Mouse (Mus musculus) left cerebral cortex, postnatal 36 days (tissue): ENCODE measurements around the gene Exoc7. TPM values are rescaled to one million over a fixed set of nuclear protein-coding genes. Genes with fewer than 3 reads are reported as not detected.
A peak's percentile ranks its signal among the peaks of the same experiment; 100 is the strongest.
"Not testable (repeated sequence)": the region's sequence is repeated elsewhere in the genome, so short reads cannot be mapped to it uniquely, and the experiment has no call there.

Experiments used
- DNase-seq, 2 experiments: peaks; one replicate each; pipeline ENCODE4 v3.0.0; 2021 to 2022; ENCODE audit warnings: low spot score in 2 of 2, mixed read lengths in 1 of 2
- intact Hi-C: fragments of 180-260 bp; cut with DNase I; formaldehyde crosslinking; loops from one replicate; pipeline ENCODE4 v1.15.1; 2025
- total RNA-seq, 2 experiments: library from RNA; stranded (reverse); gene quantifications; 2 replicates each; pipeline ENCODE4 v1.2.3; 2021

The Exoc7 gene
- total RNA-seq, 2 experiments from 2014 or later, result 93.0 to 100 TPM

DNA sequence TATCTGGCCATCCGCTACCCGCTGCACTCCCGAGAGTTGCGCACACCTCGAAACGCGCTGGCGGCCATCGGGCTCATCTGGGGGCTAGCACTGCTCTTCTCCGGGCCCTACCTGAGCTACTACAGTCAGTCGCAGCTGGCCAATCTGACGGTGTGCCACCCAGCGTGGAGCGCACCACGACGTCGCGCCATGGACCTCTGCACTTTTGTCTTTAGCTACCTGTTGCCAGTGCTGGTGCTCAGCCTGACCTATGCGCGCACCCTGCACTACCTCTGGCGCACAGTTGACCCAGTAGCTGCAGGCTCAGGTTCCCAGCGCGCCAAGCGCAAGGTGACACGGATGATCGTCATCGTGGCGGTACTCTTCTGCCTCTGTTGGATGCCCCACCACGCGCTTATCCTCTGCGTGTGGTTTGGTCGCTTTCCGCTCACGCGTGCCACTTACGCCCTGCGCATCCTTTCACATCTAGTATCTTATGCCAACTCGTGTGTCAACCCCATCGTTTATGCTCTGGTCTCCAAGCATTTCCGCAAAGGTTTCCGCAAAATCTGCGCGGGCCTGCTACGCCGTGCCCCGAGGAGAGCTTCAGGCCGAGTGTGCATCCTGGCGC lies 24.0 kb downstream of the Exoc7 start:
- DNase-seq, result no peak
- intact Hi-C loops, result no loop called here

DNA sequence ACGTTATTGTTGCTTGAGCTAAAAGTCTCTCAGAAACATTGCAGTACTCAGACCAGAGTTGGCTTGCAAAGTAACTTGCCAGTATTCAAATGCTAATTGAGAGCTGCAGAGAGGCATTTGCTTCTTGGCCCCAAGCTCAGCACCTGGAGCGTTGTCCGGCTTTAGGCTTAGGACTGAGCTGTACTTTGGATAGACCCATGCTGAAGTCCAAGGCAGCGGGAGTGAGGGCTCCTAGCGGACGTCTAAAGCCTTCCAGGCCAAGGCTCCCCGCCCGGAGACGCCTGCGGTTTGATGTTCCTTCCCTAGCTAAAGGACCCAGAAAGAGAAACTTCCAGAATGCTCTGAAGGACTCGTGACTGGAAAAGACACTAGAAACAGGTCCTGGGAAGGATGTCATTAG lies 24.9 kb downstream of the Exoc7 start:
- intact Hi-C loops, result no loop called here
- DNase-seq, result no peak

- intact Hi-C loops, result no loop called here
- DNase-seq, result no peak
These were observed 25.4 kb downstream of the Exoc7 start for GRCm38 (mm10) chr11:116281671-116282070.

DNA sequence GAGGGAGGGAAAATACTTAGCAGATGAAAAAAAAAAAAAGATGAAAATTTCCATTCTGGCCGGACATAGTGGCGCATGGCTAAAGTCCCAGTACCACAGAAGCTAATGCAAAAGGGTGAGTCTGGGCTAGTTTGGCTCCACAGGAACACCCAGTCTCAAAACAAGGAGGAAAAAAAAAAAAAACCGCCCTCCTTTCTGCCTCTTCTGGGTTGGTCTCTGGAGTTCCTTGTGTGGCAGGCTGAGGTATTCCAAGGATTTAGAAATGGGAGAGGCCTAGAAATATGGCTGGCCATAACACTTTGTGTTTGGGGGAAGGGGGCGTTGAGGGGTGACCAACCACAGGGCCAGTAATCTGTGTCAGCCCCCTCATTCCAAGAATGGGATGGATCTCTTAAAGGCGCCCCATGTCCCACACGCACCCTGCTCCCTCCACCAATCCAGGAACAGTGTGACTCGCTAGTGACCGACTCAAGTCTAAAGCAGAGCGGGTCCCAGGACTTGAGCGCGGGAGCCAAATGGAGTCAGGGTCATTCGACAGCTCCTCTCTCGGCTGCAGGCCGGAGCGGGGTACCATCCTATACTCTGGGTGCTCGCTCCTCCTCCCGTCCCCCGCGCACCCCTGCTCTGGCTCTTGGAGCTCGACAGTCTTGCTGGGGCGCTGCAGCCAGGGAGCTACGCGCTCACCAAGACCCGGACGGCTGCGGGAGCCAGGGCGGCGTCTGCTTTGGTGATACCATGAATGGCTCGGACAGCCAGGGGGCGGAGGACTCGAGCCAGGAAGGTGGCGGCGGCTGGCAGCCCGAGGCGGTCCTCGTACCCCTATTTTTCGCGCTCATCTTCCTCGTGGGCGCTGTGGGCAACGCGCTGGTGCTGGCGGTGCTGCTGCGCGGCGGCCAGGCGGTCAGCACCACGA lies 26.0 kb downstream of the Exoc7 start, which contains the start of gene Galr2:
TSS of gene Galr2 (plus strand) at position 189 of the 913 bp plus-strand sequence.
- intact Hi-C loops, result no loop called here
- no peak for DNase-seq

DNA sequence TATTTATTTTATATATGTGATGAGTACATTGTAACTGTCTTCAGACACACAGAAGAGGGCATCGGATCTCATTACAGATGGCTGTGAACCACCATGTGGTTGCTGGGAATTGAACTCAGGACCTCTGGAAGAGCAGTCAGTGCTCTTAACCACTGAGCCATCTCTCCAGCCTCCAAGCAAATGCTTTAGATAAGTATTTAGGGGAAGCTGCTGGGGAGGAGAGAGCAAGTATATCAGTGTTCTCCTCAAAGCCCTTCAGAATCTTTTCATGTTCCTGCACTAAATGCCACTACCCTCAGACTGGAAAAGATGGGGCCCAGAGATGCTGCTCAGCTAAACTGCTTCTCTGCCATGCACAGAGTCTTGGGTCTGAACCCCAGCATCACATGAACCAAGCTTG lies 29.8 kb downstream of the Exoc7 start:
- intact Hi-C loops, DNase-seq: not testable (repeated sequence)

DNA sequence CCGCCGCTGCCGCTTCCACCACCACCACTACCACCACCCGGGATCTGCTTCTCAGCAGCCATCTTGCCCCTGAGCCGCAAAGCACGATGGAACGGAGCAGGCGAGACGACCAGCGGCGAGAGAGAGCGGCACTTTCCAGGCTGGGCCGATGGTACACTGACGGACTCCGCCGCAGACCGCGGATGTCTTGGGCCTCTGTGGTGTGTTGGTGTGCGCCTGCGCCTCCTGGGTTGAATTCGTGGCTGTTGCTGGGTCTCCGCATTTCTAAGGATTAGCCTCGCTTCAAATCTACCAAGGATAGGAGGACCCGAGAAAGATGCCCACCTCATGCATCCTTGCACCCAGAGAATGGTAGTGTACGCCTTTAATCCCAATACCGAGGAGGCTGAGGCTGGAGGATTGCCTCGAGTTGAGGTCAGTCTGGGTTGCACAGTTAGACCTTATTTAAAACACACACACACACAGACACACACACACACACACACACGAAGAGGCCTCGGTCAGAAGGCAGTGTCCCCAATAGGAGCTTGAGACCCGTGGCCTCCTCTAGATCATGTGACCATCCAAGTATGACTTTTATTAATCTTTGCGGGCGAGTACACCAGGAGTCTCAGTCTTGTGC lies 32.9 kb downstream of the Exoc7 start, which contains the start of gene Srp68:
TSS of gene Srp68 (minus strand) at position 173 of the 622 bp plus-strand sequence.
- intact Hi-C loops, result loop anchor here (5.0 kb wide), 1 partner anchor 33 kb away; the partner anchor contains the start of gene Exoc7
- DNase-seq, result peak; percentile 96 to 97

- no peak for DNase-seq
- intact Hi-C loops, result loop anchor here (5.0 kb wide), 1 partner anchor 34 kb away; the partner anchor contains the start of gene Exoc7
These were observed 33.5 kb downstream of the Exoc7 start for GRCm38 (mm10) chr11:116273469-116274044.

GRCm38 (mm10) chr11:116272589-116273468 lies 34.2 kb downstream of the Exoc7 start:
- DNase-seq, result no peak
- intact Hi-C loops, result loop anchor here (5.0 kb wide), 1 partner anchor 34 kb away; the partner anchor contains the start of gene Exoc7

DNA sequence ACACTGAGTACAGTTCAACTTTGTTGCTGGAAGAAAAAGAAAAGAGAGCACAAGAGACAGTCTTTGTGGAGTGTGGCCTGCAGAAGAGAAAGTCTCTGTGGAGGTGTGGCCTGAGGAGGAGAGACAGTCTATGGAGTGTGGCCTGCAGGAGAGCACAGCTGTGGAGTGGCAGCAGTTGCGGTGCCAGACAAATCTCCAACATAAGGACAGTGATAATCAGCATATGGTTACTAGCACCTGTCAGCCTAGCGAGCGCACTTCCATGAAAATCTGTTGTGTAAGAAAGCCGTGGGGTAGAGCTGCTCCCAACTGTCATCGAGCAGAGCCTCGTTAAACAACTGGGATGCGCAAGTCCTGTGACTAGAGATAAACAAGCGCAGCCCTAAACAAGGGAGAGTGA lies 37.5 kb downstream of the Exoc7 start:
- DNase-seq, result no peak
- intact Hi-C loops, result no loop called here

GRCm38 (mm10) chr11:116268313-116268712 lies 38.7 kb downstream of the Exoc7 start:
- intact Hi-C loops, result no loop called here
- DNase-seq, result no peak

GRCm38 (mm10) chr11:116267637-116268036 lies 39.4 kb downstream of the Exoc7 start:
- DNase-seq, result no peak

DNA sequence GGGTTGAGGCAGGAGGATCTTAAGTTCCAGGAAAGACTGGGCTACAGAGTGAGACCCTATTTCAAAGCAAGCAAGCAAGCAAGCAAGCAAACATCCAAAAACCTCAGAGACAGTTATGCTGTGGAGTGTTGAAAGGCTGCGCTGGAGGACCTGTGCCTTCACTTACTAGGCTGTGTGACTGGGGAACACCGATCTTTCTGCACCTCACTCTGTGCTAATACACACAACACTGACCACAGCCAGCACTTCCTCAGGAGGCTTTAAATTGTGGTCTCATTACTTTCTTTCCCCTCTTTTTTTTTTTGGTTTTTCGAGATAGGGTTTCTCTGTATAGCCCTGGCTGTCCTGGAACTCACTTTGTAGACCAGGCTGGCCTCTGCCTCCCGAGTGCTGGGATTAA lies 41.2 kb downstream of the Exoc7 start:
- no peak for DNase-seq
- intact Hi-C loops, result no loop called here

More at GRCm38 (mm10) chr11:116267637-116268036, 39.4 kb downstream of the Exoc7 start:
- intact Hi-C loops, result no loop called here

GRCm38 (mm10) chr11:116265352-116265751 lies 41.7 kb downstream of the Exoc7 start:
- DNase-seq, result peak in 1 of 2 experiments; percentile 26
- intact Hi-C loops, result no loop called here

GRCm38 (mm10) chr11:116260259-116260658 lies 46.8 kb downstream of the Exoc7 start:
- intact Hi-C loops, result no loop called here
- no peak for DNase-seq

- no peak for DNase-seq
- intact Hi-C loops, result no loop called here
These were observed 47.6 kb downstream of the Exoc7 start for GRCm38 (mm10) chr11:116259461-116259860.

GRCm38 (mm10) chr11:116255982-116256675 lies 50.9 kb downstream of the Exoc7 start:
- DNase-seq, result peak in 1 of 2 experiments; percentile 24

DNA sequence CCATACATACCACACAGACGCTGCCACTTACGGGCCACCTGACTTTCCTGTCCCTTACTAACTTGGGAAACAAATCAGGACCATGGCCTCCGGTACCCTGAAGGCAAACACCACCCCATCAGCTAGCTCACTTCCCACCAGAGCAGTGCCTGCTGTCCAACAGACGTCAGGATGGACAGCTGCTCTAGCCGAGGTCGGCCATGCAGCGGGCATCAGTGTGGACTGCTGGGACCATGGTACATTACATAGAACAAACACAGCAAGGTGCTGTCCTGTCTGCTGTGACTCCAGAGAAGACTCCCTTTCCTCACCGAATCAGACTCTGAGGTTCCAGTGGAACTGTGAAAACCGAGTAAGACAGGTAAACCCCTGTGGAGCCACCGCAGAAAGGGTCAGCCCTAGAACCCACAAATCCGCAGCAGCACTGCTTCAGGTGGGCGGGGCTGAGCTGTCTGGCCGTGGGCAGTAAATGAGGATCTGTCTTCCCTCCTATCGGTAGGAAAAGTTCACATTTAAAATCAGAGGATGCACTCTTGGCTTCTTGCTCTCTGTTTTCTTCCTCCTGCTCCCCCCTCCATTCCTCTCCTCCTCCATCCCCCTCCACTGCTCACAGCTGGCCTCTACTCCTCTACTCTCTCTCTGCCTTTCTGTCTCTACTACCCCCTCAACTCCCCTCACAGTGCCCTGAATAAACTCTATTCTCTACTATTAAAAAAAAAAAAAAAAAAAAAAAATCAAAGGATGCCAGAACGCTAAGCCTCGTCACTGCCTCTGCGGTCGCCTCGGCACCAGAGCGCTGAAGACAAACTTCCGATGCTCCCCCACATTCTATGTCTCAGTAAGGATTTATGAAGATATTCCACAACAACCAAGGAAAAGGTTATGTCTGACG lies 51.7 kb downstream of the Exoc7 start:
- intact Hi-C loops, result no loop called here
- DNase-seq, result no peak

More at GRCm38 (mm10) chr11:116255982-116256675, 50.9 kb downstream of the Exoc7 start:
- intact Hi-C loops, result no loop called here
